In genomic region chr1:120466751-120467150, GRCm38 (mm10) we compare ENCODE assay signal across 14 mouse cellular contexts. TPM values are rescaled to one million over a fixed set of nuclear protein-coding genes. Genes with fewer than 3 reads are reported as not detected.
DNase-seq lines count a peak whose midpoint lies in the region; ATAC-seq lines count a peak whose summit lies in the region.
"Had no signal": no experiment of that assay in that cellular context is flagged by ENCODE, and none has a peak within 500 bp of the region (broad histone marks: within the 10 kb centered on the region; RNA-seq: fewer than 3 reads in every experiment).

No protein-coding gene starts in this region.

- ATAC-seq in hindbrain, embryonic 12.5 days (ENCODE audit: low FRiP score): no peak
- ATAC-seq in hindbrain, embryonic 13.5 days (ENCODE audit: low FRiP score): no peak
- ATAC-seq in forebrain, embryonic 13.5 days: no peak

- H3K4me1 ChIP-seq in hindbrain, embryonic 12.5 days: peaks cover 11% of the 10 kb centered on the region; the same call in 1 of the 2 replicates
- peaks cover 14% of the 10 kb centered on the region; the same call in 1 of the 2 replicates for H3K4me1 ChIP-seq in hindbrain, embryonic 13.5 days (replicated peaks)
- H3K4me1 ChIP-seq in forebrain, embryonic 13.5 days: no peaks in the 10 kb centered on the region

- H3K27ac ChIP-seq in hindbrain, embryonic 12.5 days: no peak overlapping the region
- H3K27ac ChIP-seq in hindbrain, embryonic 13.5 days: no peak overlapping the region
- no peak overlapping the region for H3K27ac ChIP-seq in forebrain, embryonic 13.5 days
- H3K27ac ChIP-seq: forebrain, embryonic 10.5 days; limb, embryonic 12.5 days had no signal

- H3K4me3 ChIP-seq in hindbrain, embryonic 12.5 days: no peak overlapping the region
- no peak overlapping the region for H3K4me3 ChIP-seq in hindbrain, embryonic 13.5 days
- H3K4me3 ChIP-seq in forebrain, embryonic 13.5 days: no peak overlapping the region
- H3K4me3 ChIP-seq: forebrain, embryonic 10.5 days; limb, embryonic 12.5 days had no signal

- no peak overlapping the region for H3K9ac ChIP-seq in hindbrain, embryonic 12.5 days
- no peak overlapping the region for H3K9ac ChIP-seq in hindbrain, embryonic 13.5 days
- no peak overlapping the region for H3K9ac ChIP-seq in forebrain, embryonic 13.5 days
- H3K9ac ChIP-seq: limb, embryonic 12.5 days had no signal

- no peaks in the 10 kb centered on the region; the same call in 1 of the 2 replicates for H3K27me3 ChIP-seq in hindbrain, embryonic 12.5 days
- peaks cover 18% of the 10 kb centered on the region; the same call in 1 of the 2 replicates for H3K27me3 ChIP-seq in hindbrain, embryonic 13.5 days
- 0 out of 2 replicates have a peak, but pooled peaks cover 4% of the 10 kb centered on the region for H3K27me3 ChIP-seq in forebrain, embryonic 13.5 days
- H3K27me3 ChIP-seq: CH12.LX; limb, embryonic 12.5 days had no signal

- intact Hi-C loops in left cerebral cortex, postnatal 10 days (cut with DNase I): no loop called here

- H3K9me3 ChIP-seq in hindbrain, embryonic 12.5 days (replicated peaks): no peaks in the 10 kb centered on the region
- H3K9me3 ChIP-seq in hindbrain, embryonic 13.5 days: no peaks in the 10 kb centered on the region
- H3K9me3 ChIP-seq in forebrain, embryonic 13.5 days (replicated peaks): no peaks in the 10 kb centered on the region
- H3K9me3 ChIP-seq: forebrain, embryonic 10.5 days; limb, embryonic 12.5 days had no signal

- peak; percentile 22 for DNase-seq in 3T3-L1 (ENCODE audit: low read depth, low spot score)
- peak; percentile 61 for DNase-seq in ZHBTc4 (ENCODE audit: low read depth, low spot score)
- DNase-seq in kidney, postnatal 4 days: peak; percentile 52 to 58
- no peak for DNase-seq in left cerebral cortex, postnatal 10 days (ENCODE audit: extremely low spot score in 1 of 2, low spot score in 2 of 2)
- DNase-seq: heart, adult 11 months; heart, postnatal 4 days; thymus, adult 18-20 months had no signal

- H3K36me3 ChIP-seq in hindbrain, embryonic 12.5 days: no peaks in the 10 kb centered on the region
- H3K36me3 ChIP-seq in hindbrain, embryonic 13.5 days: no peaks in the 10 kb centered on the region
- H3K36me3 ChIP-seq in forebrain, embryonic 13.5 days (ENCODE audit: poor library complexity, severe bottlenecking): no peaks in the 10 kb centered on the region
- H3K36me3 ChIP-seq: forebrain, embryonic 10.5 days; limb, embryonic 12.5 days had no signal

- 11% methylated on average over 7 of the region's 7 CpGs for WGBS in hindbrain, embryonic 12.5 days
- 2% methylated on average over 7 of the region's 7 CpGs for WGBS in hindbrain, embryonic 13.5 days
- WGBS in forebrain, embryonic 13.5 days: 27% methylated on average over 7 of the region's 7 CpGs

- H3K4me2 ChIP-seq in hindbrain, embryonic 12.5 days (replicated peaks): 0 out of 2 replicates have a peak overlapping the region, but pooled peaks have one; percentile 1
- no peak overlapping the region for H3K4me2 ChIP-seq in hindbrain, embryonic 13.5 days
- H3K4me2 ChIP-seq in forebrain, embryonic 13.5 days: no peak overlapping the region
- H3K4me2 ChIP-seq: limb, embryonic 12.5 days had no signal

RNA-seq across cellular contexts. Expression of gene Marco, which starts 38.1 kb away (rescaled TPM):
- not detected in 2 replicates for polyA plus RNA-seq in hindbrain, embryonic 12.5 days (2016; fragmentation: Nextera tagmentation; extraction: Ambion mirVana)
- 0.08 TPM in 1 of 2 replicates, not detected in the other for polyA plus RNA-seq in hindbrain, embryonic 13.5 days (2015; fragmentation: Nextera tagmentation; extraction: Ambion mirVana)
- total RNA-seq in left cerebral cortex, postnatal 10 days (2021): not detected
- not detected in 2 replicates for polyA plus RNA-seq in forebrain, embryonic 13.5 days (2015; fragmentation: Nextera tagmentation; extraction: Ambion mirVana)
- total RNA-seq: layer of hippocampus, adult 18-20 months had no signal
- polyA plus RNA-seq: forebrain, embryonic 10.5 days; limb, embryonic 12.5 days had no signal

Comparison
In these comparisons a context has a peak if more than half of its experiments do, and no peak if none do; other contexts are left out.
1. DNase-seq: peak in 3T3-L1 (single experiment), ZHBTc4 (single experiment) and kidney, postnatal 4 days (2 of 2); none in left cerebral cortex, postnatal 10 days (0 of 2).